Comparison of ENCODE assay signal across 21 mouse cellular contexts in genomic region chr7:83650638-83651037, GRCm38 (mm10). TPM values are rescaled to one million over a fixed set of nuclear protein-coding genes. Genes with fewer than 3 reads are reported as not detected.
DNase-seq lines count a peak whose midpoint lies in the region; ATAC-seq lines count a peak whose summit lies in the region.
"Had no signal": no experiment of that assay in that cellular context is flagged by ENCODE, and none has a peak within 500 bp of the region (broad histone marks: within the 10 kb centered on the region; RNA-seq: fewer than 3 reads in every experiment).

No protein-coding gene starts in this region.

- no peaks in the 10 kb centered on the region; the same call in 1 of the 2 replicates for H3K36me3 ChIP-seq in liver, embryonic 15.5 days (replicated peaks)
- H3K36me3 ChIP-seq in neural tube, embryonic 15.5 days: no peaks in the 10 kb centered on the region
- H3K36me3 ChIP-seq: heart, embryonic 12.5 days had no signal

- no peak overlapping the region for H3K9ac ChIP-seq in liver, embryonic 15.5 days
- H3K9ac ChIP-seq in neural tube, embryonic 15.5 days (replicated peaks): no peak overlapping the region
- H3K9ac ChIP-seq: forebrain, embryonic 13.5 days; heart, embryonic 12.5 days had no signal

- WGBS in liver, embryonic 15.5 days (ENCODE audit: insufficient replicate concordance): 24% methylated on average over 5 of the region's 5 CpGs
- WGBS in neural tube, embryonic 15.5 days: 88% methylated on average over 5 of the region's 5 CpGs

- no peak overlapping the region for H3K4me3 ChIP-seq in liver, embryonic 15.5 days (replicated peaks)
- H3K4me3 ChIP-seq in brown adipose tissue, adult 24 weeks (ENCODE audit: insufficient read depth, low read depth, low read length): peak overlapping the region; percentile 28; the same call in 1 of the 2 replicates
- no peak overlapping the region for H3K4me3 ChIP-seq in neural tube, embryonic 15.5 days (replicated peaks)
- H3K4me3 ChIP-seq: forebrain, embryonic 13.5 days; heart, embryonic 12.5 days; layer of hippocampus, adult 2 months had no signal

- ATAC-seq in liver, embryonic 15.5 days (ENCODE audit: insufficient read depth): no peak
- ATAC-seq in monocyte, adult 5-6 weeks (replicated peaks; ENCODE audit: insufficient number of reproducible peaks, low FRiP score, low TSS enrichment, poor library complexity, severe bottlenecking): peak; percentile 30
- no peak for ATAC-seq in neural tube, embryonic 15.5 days (ENCODE audit: low FRiP score)
- ATAC-seq: activated CD4-positive, CD25-positive, alpha-beta regulatory T cell, adult 4 months; forebrain, embryonic 13.5 days; hindbrain, postnatal 0 days; Patski had no signal

- no peaks in the 10 kb centered on the region for H3K9me3 ChIP-seq in liver, embryonic 15.5 days (replicated peaks)
- no peaks in the 10 kb centered on the region for H3K9me3 ChIP-seq in neural tube, embryonic 15.5 days (replicated peaks)
- H3K9me3 ChIP-seq: forebrain, embryonic 13.5 days; heart, embryonic 12.5 days had no signal

- H3K27ac ChIP-seq in liver, embryonic 15.5 days (replicated peaks): no peak overlapping the region
- H3K27ac ChIP-seq in brown adipose tissue, adult 24 weeks (replicated peaks; ENCODE audit: low read depth, low read length): no peak overlapping the region
- H3K27ac ChIP-seq in neural tube, embryonic 15.5 days (replicated peaks): no peak overlapping the region
- H3K27ac ChIP-seq: forebrain, embryonic 13.5 days; hindbrain, postnatal 0 days; layer of hippocampus, adult 2 months had no signal

- no peak for DNase-seq in liver
- peak; percentile 22 for DNase-seq in 416B (ENCODE audit: low read depth)
- no peak for DNase-seq in adrenal gland, adult (ENCODE audit: inconsistent age in 2 of 2, low spot score in 1 of 2)
- DNase-seq: adrenal gland, postnatal 36 days; cerebellum, postnatal 14 days; kidney, adult 11 months; kidney, postnatal 10 days; lung, adult 2 months; midbrain, embryonic 14.5 days; right cerebral cortex, postnatal 14 days; thymus, postnatal 25 days had no signal

- no peaks in the 10 kb centered on the region for H3K27me3 ChIP-seq in liver, embryonic 15.5 days
- no peaks in the 10 kb centered on the region for H3K27me3 ChIP-seq in neural tube, embryonic 15.5 days (replicated peaks)
- H3K27me3 ChIP-seq: forebrain, embryonic 13.5 days; heart, embryonic 12.5 days; Patski had no signal

- H3K4me2 ChIP-seq in liver, embryonic 15.5 days: peak overlapping the region; percentile 38
- no peak overlapping the region for H3K4me2 ChIP-seq in neural tube, embryonic 15.5 days
- H3K4me2 ChIP-seq: forebrain, embryonic 13.5 days; heart, embryonic 12.5 days had no signal

- H3K4me1 ChIP-seq in liver, embryonic 15.5 days (replicated peaks): peaks cover 4% of the 10 kb centered on the region; the same call in 1 of the 2 replicates
- H3K4me1 ChIP-seq in brown adipose tissue, adult 24 weeks (ENCODE audit: control insufficient read depth, insufficient read depth, insufficient read length, low read length): peaks cover 26% of the 10 kb centered on the region
- no peaks in the 10 kb centered on the region for H3K4me1 ChIP-seq in neural tube, embryonic 15.5 days
- H3K4me1 ChIP-seq: forebrain, embryonic 13.5 days; heart, embryonic 12.5 days had no signal

RNA-seq across cellular contexts. Expression of gene Stard5, which starts 18.9 kb away (rescaled TPM):
- polyA plus RNA-seq in liver, embryonic 15.5 days (2015; fragmentation: Nextera tagmentation; extraction: Ambion mirVana): 14.4 and 18.8 TPM in 2 replicates
- polyA plus RNA-seq in brown adipose tissue, adult 24 weeks (2012; ENCODE audit: insufficient read depth, insufficient read length, missing spikeins): 19.6 and 23.4 TPM in 2 replicates
- total RNA-seq in monocyte, adult 5-6 weeks (2017): 32.2 to 38.7 TPM (median 38.0 TPM) in 3 replicates
- 5.8 and 18.3 TPM in 2 replicates for polyA plus RNA-seq in neural tube, embryonic 15.5 days (2015; fragmentation: Nextera tagmentation; extraction: Ambion mirVana)
